Mouse (Mus musculus): ENCODE measurements around the gene Agxt. TPM values are rescaled to one million over a fixed set of nuclear protein-coding genes. Genes with fewer than 3 reads are reported as not detected.

Agxt gene
- polyA plus RNA-seq, 1 experiment = not detected

- no peak for TF ChIP-seq CTCF (IDR thresholded peaks at IDR 0.05; ENCODE audit: extremely low read depth, insufficient read depth, low read length)
- no peak for TF ChIP-seq POLR2A (IDR thresholded peaks at IDR 0.05; ENCODE audit: extremely low read depth, insufficient read depth, low read length)
- Histone ChIP-seq H3K4me3 (ENCODE audit: insufficient read depth, low read length) (no peak overlapping the region), H3K4me1 (ENCODE audit: control insufficient read depth, insufficient read depth, low read length) (no peaks in the 10 kb centered on the region), H3K27ac (ENCODE audit: insufficient read depth, low read length) (no peak overlapping the region)
These were observed 47.2 kb downstream of the Agxt start for GRCm38 (mm10) chr1:93182281-93182680.

GRCm38 (mm10) chr1:93184071-93184828 lies 49.2 kb downstream of the Agxt start:
- Histone ChIP-seq H3K4me3 (ENCODE audit: insufficient read depth, low read length) (no peak overlapping the region), H3K4me1 (ENCODE audit: control insufficient read depth, insufficient read depth, low read length) (no peaks in the 10 kb centered on the region), H3K27ac (ENCODE audit: insufficient read depth, low read length) (no peak overlapping the region)
- no peak for TF ChIP-seq POLR2A (IDR thresholded peaks at IDR 0.05; ENCODE audit: extremely low read depth, insufficient read depth, low read length)
- no peak for TF ChIP-seq CTCF (IDR thresholded peaks at IDR 0.05; ENCODE audit: extremely low read depth, insufficient read depth, low read length)

GRCm38 (mm10) chr1:93190726-93191305 lies 55.8 kb downstream of the Agxt start:
- H3K27ac ChIP-seq (ENCODE audit: insufficient read depth, low read length) = no peak overlapping the region
- TF ChIP-seq CTCF (IDR thresholded peaks at IDR 0.05; ENCODE audit: extremely low read depth, insufficient read depth, low read length) (no peak), POLR2A (IDR thresholded peaks at IDR 0.05; ENCODE audit: extremely low read depth, insufficient read depth, low read length) (no peak)
- H3K4me3 ChIP-seq (ENCODE audit: insufficient read depth, low read length) = no peak overlapping the region
- H3K4me1 ChIP-seq (ENCODE audit: control insufficient read depth, insufficient read depth, low read length) = no peaks in the 10 kb centered on the region

- Histone ChIP-seq H3K27ac (ENCODE audit: insufficient read depth, low read length) (no peak overlapping the region), H3K4me3 (ENCODE audit: insufficient read depth, low read length) (no peak overlapping the region), H3K4me1 (ENCODE audit: control insufficient read depth, insufficient read depth, low read length) (no peaks in the 10 kb centered on the region)
- TF ChIP-seq CTCF (IDR thresholded peaks at IDR 0.05; ENCODE audit: extremely low read depth, insufficient read depth, low read length) (no peak), POLR2A (IDR thresholded peaks at IDR 0.05; ENCODE audit: extremely low read depth, insufficient read depth, low read length) (no peak)
These were observed 59.9 kb downstream of the Agxt start for GRCm38 (mm10) chr1:93194961-93195360.

Other genes with a start within 250 kb of the Agxt start
- 0.23 and 0.25 TPM in 2 replicates for gene Ankmy1, start 232.3 kb upstream of the Agxt start, polyA plus RNA-seq (2012; rRNA removed)
- 52.9 and 55.3 TPM in 2 replicates for gene Dusp28, start 228.3 kb upstream of the Agxt start, polyA plus RNA-seq (2012; rRNA removed)
- gene Rnpepl1, start 224.5 kb upstream of the Agxt start, polyA plus RNA-seq (2012; rRNA removed) = 38.5 and 41.1 TPM in 2 replicates
- 40.0 and 42.0 TPM in 2 replicates for gene Capn10, start 200.9 kb upstream of the Agxt start, polyA plus RNA-seq (2012; rRNA removed)
- 0.21 and 0.26 TPM in 2 replicates for gene Gpr35, start 184.4 kb upstream of the Agxt start, polyA plus RNA-seq (2012; rRNA removed)
- not detected in 2 replicates for gene Aqp12, start 128.9 kb upstream of the Agxt start, polyA plus RNA-seq (2012; rRNA removed)
- gene Kif1a, start 33.3 kb upstream of the Agxt start, polyA plus RNA-seq (2012; rRNA removed) = 349 and 356 TPM in 2 replicates
- not detected in 2 replicates for gene 2310007B03Rik, start 25.7 kb downstream of the Agxt start, polyA plus RNA-seq (2012; rRNA removed)
- 0.15 and 0.29 TPM in 2 replicates for gene Crocc2, start 33.5 kb downstream of the Agxt start, polyA plus RNA-seq (2012; rRNA removed)
- gene Sned1, start 100.6 kb downstream of the Agxt start, polyA plus RNA-seq (2012; rRNA removed) = 6.3 and 7.1 TPM in 2 replicates
- gene Mterf4, start 170.7 kb downstream of the Agxt start, polyA plus RNA-seq (2012; rRNA removed) = 18.7 and 19.0 TPM in 2 replicates
- 27.3 and 30.4 TPM in 2 replicates for gene Ppp1r7, start 207.6 kb downstream of the Agxt start, polyA plus RNA-seq (2012; rRNA removed)
- 6.4 and 6.9 TPM in 2 replicates for gene Pask, start 208.2 kb downstream of the Agxt start, polyA plus RNA-seq (2012; rRNA removed)
- 0.65 and 0.81 TPM in 2 replicates for gene Ano7, start 238.7 kb downstream of the Agxt start, polyA plus RNA-seq (2012; rRNA removed)